Mouse (Mus musculus) gastrocnemius, postnatal 10 days (tissue): Measurements from ENCODE around the gene Slc39a11. TPM values are rescaled to one million over a fixed set of nuclear protein-coding genes. Genes with fewer than 3 reads are reported as not detected.

Experiments used
- DNase-seq: peaks from one replicate; pipeline ENCODE4 v3.0.0; 2021; ENCODE audit warnings: mixed read lengths
- total RNA-seq, 2 experiments: library from RNA; stranded (reverse); gene quantifications; 2 replicates each; pipeline ENCODE4 v1.2.3; 2021

The Slc39a11 gene
- total RNA-seq, 2 experiments from 2014 or later: 4.9 to 7.2 TPM

GRCm38 (mm10) chr11:113539502-113540209 lies 110.2 kb downstream of the Slc39a11 start:
- peak; percentile 59 for DNase-seq

GRCm38 (mm10) chr11:113539079-113539478 lies 110.8 kb downstream of the Slc39a11 start:
- DNase-seq: no peak

- no peak for DNase-seq
Measured at GRCm38 (mm10) chr11:113538406-113538917, 111.4 kb downstream of the Slc39a11 start.

- no peak for DNase-seq
Measured at GRCm38 (mm10) chr11:113537715-113538114, 112.2 kb downstream of the Slc39a11 start.

- DNase-seq: no peak
Measured at GRCm38 (mm10) chr11:113537199-113537586, 112.7 kb downstream of the Slc39a11 start.

- no peak for DNase-seq
Measured at GRCm38 (mm10) chr11:113536308-113537198, 113.3 kb downstream of the Slc39a11 start.

DNA sequence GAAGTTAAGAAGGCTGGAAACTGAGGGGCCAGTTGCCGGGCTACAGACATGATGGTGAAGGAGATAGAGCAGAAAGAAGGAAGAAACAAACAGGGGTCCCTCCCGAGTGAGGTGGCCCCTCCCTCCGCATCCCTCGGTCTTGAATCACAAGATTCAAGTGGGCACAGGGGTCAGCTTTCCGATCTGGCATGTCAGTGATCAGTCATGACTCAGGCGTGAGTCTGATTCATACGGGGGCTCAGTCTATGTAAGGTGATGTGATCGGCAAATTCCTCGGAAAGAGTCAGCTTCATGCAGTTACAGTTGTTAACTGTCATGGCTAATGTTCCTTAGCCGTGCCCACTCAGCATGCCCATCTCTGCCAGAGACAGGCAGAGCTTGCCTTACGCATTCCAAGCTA lies 115.5 kb downstream of the Slc39a11 start:
- DNase-seq: no peak

- no peak for DNase-seq
Measured at GRCm38 (mm10) chr11:113533931-113534330, 115.9 kb downstream of the Slc39a11 start.

DNA sequence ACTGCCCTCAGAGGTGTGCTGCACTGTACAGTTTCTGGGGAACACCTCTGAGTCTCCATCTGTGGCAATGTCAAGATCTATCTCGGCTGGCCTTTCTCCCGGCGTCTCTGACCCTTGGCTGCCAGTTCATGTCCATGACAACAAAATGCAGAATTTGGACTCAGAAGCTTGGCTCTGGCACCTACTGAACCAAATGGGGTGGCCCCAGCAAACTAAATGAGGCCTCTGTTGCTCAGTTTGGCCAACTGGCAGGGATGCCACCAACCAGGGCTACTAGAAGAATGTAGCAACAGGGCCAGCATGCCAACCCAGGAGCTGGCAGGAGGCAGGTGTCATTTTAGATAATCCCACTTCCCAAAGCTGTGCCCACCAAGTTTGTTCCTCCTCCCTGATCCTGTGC lies 121.5 kb downstream of the Slc39a11 start:
- DNase-seq: no peak

GRCm38 (mm10) chr11:113525731-113526130 lies 124.1 kb downstream of the Slc39a11 start:
- DNase-seq: no peak

- DNase-seq: no peak
Measured at GRCm38 (mm10) chr11:113522726-113523125, 127.2 kb downstream of the Slc39a11 start.

DNA sequence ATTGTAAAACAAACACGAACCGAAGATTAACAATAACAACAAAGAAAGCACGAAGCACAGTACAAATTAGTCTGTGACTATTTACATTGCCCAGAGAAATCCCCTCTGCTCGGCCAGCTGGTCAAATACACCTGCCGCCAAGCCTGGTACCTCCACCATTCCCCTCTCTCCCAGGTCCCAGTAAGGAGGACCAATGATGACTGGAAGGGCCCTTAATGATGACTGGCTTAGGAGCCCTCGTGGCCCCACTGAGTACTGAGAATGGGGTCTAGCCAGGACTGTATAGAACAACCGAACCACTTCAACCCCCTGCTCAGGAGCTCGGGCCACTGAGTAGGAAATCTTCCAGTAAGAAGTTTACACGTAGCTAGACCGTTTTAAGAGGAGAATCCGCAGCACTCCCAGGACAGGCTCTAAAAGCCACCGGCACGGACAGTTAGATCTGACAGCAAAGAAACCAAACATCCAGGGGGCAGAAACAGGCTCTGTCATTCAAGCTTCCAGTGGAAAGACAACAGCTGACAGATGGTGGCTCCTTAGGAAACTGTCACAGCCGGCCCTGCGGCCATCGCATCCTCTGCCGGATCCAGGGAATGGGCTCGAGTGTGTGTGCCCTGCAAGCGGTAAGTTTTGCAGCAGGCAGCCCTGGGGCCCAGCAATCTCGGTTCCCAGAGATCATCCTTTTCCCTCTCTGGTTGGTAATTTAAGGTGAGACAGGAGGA lies 128.2 kb downstream of the Slc39a11 start:
- DNase-seq: no peak

DNA sequence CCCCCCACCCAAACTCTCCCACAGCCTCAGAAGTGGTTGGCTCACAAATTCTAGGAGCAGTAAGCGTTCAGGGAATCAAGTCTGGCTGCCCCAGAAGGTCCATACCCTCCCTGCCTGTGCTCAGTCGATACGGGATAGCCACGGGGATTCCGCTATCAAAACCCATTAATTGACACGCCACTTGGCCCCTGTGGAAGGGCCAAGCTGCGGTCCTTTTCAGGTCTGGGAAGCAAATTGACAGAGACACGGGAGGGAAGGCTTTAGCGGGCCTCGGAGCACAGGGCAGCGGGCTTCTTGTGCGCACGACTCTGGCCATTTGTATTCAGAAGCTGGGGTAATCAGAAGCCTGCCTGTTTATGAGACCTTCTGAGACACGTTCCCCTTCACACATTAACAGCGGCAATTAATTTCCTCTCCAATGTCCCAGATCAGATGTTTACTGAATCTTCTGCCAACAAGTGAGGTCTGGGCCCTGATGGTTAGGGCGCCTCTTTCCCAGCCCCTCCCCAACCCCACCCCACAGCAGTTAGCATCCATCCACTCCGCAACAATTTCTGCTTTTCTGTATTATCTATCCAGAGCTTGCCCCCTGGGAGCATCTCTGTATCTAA lies 128.9 kb downstream of the Slc39a11 start:
- DNase-seq: no peak

- no peak for DNase-seq
Measured at GRCm38 (mm10) chr11:113520373-113520772, 129.5 kb downstream of the Slc39a11 start.

DNA sequence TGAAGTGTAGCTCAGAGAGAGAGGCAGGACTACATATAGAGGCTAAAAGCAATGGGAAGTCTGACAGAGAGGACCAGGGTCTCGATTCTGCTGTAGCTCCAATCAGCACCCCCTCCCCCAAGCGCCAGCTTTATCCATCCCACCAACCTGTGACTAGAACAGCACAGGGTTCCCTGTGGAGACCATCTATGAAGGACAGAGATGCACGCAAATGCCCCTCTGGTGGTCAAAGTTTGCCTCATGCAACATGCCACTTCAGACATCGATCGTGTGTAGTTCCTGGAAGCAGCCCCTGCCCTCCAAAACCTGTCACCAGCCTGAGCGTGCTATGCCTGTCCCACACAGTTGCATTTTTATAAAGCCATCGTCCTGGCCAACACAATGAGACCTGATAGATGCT lies 129.9 kb downstream of the Slc39a11 start:
- DNase-seq: no peak

DNA sequence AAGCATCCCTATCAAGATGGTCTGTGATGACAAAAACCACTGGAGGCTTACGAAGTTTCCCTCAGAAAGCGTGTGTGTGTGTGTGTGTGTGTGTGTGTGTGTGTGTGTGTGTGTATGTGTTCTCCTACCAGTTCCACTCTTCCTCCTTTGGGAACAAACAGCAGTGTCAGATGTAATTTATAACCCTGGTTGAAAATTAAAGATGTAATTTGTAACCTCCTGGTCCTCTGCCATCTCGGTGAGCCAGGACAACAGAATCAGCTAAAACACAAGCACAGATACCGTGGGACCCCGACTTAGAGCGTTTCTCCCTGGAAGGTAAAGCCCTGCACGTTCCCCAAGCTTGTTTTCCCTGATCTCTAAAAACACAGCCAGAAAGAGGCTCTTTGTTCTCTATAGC lies 131.7 kb downstream of the Slc39a11 start:
- DNase-seq: no peak

DNA sequence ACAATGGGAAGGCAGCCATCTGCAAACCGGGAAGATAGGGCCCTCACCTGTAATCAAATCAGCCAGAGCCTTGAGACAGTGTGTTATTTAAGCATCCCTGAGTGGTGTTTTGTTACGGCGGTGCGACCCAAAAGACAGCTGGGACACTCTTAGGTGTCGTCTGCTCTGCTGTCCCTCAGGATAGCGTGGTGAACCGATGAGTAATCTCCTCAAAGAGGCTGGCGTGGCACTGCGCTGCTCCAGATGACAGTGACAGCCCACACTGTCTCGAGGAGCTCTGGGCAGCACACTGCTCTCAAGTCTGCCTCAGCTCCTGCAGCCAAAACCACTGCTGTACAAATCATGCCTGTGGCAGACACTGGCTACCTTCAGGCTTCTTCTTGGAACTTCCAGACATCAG lies 133.7 kb downstream of the Slc39a11 start:
- DNase-seq: no peak

DNA sequence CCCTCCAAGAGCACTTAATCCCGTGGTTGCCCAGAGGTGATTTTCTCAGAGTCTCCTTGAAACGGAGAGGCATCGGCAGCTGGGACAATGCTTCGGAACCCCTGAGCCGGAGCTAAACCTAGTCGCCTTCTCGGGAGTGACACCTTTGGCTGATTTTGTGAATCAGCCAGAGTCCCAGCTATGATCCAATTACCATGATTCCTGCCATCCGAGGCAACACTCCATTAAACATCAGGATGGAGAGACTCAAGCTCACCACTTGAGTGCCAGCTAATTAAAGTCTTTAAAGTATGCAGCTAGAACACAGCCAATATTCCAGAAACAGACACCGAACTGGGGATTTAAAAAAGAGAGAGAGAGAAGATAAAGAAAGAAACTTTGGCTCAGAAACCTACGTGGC lies 136.9 kb downstream of the Slc39a11 start:
- no peak for DNase-seq

DNA sequence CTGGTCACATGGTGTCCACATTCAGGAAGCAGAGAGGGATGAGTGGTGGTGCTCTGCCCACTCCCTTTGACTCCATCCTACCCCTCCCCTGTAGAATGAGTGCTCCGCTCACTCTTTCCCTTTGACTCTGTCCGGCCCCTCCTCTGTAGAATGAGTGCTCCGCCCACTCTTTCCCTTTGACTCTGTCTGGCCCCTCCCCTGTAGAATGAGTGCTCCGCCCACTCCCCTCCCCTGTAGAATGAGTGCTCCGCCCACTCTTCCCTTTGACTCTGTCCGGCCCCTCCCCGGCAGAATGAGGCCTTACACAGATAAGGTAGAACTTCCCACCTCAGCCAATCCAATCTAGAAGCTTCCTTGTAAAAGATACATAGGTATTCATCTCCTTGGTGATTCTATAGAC lies 137.7 kb downstream of the Slc39a11 start:
- DNase-seq: no peak

DNA sequence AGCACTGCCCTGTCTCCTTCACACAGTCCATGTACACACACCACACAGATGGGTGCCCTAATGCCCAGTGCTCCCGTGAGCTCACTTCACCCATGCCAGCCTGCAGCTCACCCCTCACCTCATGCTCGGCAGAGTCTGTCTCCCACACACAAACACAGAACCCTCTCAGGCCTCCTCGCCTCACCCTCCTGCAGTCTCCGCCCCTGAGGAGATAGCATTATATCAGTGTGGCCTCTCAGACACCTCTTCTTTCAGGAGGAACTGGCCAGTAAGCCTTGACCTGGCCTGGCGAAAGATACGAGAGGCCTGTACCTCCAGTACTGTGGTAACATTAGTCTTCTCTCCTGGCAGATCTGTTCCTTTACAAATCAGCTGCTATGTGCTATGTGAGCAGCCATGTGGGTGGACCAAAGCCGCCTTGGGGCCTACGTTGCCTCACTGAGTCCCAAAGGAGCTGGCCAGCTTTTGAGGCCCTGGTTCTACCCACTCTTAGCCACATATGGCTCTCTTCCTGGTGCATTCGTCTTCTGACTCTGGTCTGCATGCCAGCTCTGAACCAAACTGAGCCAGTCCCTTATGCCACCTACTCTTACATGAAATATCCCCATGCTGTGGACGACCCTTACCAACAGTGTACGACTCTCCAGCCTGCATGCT lies 138.8 kb downstream of the Slc39a11 start:
- DNase-seq: no peak

DNA sequence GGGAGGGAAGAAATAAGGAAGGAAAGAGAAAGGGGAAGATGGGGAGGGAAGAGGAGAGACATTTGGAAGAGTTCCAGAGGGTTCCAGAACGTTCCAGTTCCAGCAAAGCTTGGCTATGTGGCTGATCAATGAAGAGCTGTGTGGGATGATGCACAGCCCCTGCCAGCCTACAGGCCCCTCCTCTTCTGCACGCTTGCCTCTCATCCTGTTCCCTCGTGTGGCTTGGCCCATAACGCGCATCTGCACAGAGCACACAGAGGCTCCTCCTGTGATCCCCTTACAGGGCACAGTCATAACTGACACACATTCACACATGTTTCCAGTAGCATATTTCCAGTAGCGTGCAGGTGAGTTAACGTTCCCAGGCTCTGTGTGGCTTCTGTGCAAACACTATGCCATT lies 139.6 kb downstream of the Slc39a11 start:
- DNase-seq: no peak
